Mouse (Mus musculus): ENCODE results near the gene Vps72. TPM values are rescaled to one million over a fixed set of nuclear protein-coding genes. Genes with fewer than 3 reads are reported as not detected.

The Vps72 gene
- polyA plus RNA-seq, 1 experiment from 2014 or later, result 242 TPM

GRCm38 (mm10) chr3:95135433-95136052, 24.7 kb downstream of the Vps72 start:
- Histone ChIP-seq H3K36me3 (replicated peaks) (peaks cover 21% of the 10 kb centered on the region), H3K9ac (no peak overlapping the region), H3K4me2 (peak overlapping the region; percentile 52), H3K27ac (no peak overlapping the region), H3K9me3 (no peaks in the 10 kb centered on the region), H3K27me3 (no peaks in the 10 kb centered on the region), H3K4me1 (peaks cover 16% of the 10 kb centered on the region), H3K4me3 (replicated peaks) (peak overlapping the region; percentile 23; the same call in 1 of the 2 replicates)
- 91% methylated on average over 7 of the region's 7 CpGs for WGBS
- ATAC-seq (ENCODE audit: low FRiP score), result no peak

GRCm38 (mm10) chr3:95136336-95136735, 25.5 kb downstream of the Vps72 start:
- no peak for ATAC-seq (ENCODE audit: low FRiP score)
- Histone ChIP-seq H3K4me1 (peaks cover 16% of the 10 kb centered on the region), H3K4me2 (no peak overlapping the region), H3K9ac (no peak overlapping the region), H3K27me3 (no peaks in the 10 kb centered on the region), H3K9me3 (no peaks in the 10 kb centered on the region), H3K36me3 (replicated peaks) (peaks cover 22% of the 10 kb centered on the region), H3K27ac (no peak overlapping the region), H3K4me3 (replicated peaks) (no peak overlapping the region)
- 96% methylated on average over 3 of the region's 3 CpGs for WGBS

GRCm38 (mm10) chr3:95139586-95140288, 28.9 kb downstream of the Vps72 start:
- no peaks in the 10 kb centered on the region for H3K27me3 ChIP-seq
- H3K4me3 ChIP-seq (replicated peaks), result no peak overlapping the region
- WGBS, result 73% methylated on average over 25 of the region's 25 CpGs
- peak overlapping the region; percentile 12; the same call in 1 of the 2 replicates for H3K9ac ChIP-seq
- no peak overlapping the region for H3K4me2 ChIP-seq
- ATAC-seq (ENCODE audit: low FRiP score), result no peak
- peaks cover 16% of the 10 kb centered on the region for H3K36me3 ChIP-seq (replicated peaks)
- H3K4me1 ChIP-seq, result peaks cover 10% of the 10 kb centered on the region
- no peaks in the 10 kb centered on the region for H3K9me3 ChIP-seq
- no peak overlapping the region for H3K27ac ChIP-seq

GRCm38 (mm10) chr3:95140289-95140595, 29.4 kb downstream of the Vps72 start:
- H3K9ac ChIP-seq, result peak overlapping the region; percentile 12; the same call in 1 of the 2 replicates
- H3K36me3 ChIP-seq (replicated peaks), result peaks cover 16% of the 10 kb centered on the region
- peaks cover 5% of the 10 kb centered on the region for H3K4me1 ChIP-seq
- no peaks in the 10 kb centered on the region for H3K27me3 ChIP-seq
- H3K4me2 ChIP-seq, result no peak overlapping the region
- H3K9me3 ChIP-seq, result no peaks in the 10 kb centered on the region
- no peak overlapping the region for H3K4me3 ChIP-seq (replicated peaks)
- H3K27ac ChIP-seq, result no peak overlapping the region
- no peak for ATAC-seq (ENCODE audit: low FRiP score)
- 66% methylated on average over 18 of the region's 18 CpGs for WGBS

- H3K9ac ChIP-seq, result no peak overlapping the region
- no peak overlapping the region for H3K27ac ChIP-seq
- H3K36me3 ChIP-seq (replicated peaks), result peaks cover 16% of the 10 kb centered on the region
- H3K4me3 ChIP-seq (replicated peaks), result no peak overlapping the region
- H3K4me1 ChIP-seq, result no peaks in the 10 kb centered on the region
- ATAC-seq (ENCODE audit: low FRiP score), result no peak
- H3K9me3 ChIP-seq, result no peaks in the 10 kb centered on the region
- WGBS, result 88% methylated on average over 6 of the region's 6 CpGs
- no peak overlapping the region for H3K4me2 ChIP-seq
- H3K27me3 ChIP-seq, result no peaks in the 10 kb centered on the region
Observed at GRCm38 (mm10) chr3:95140795-95141194, 30.0 kb downstream of the Vps72 start.

GRCm38 (mm10) chr3:95141474-95141873, 30.7 kb downstream of the Vps72 start:
- no peaks in the 10 kb centered on the region for H3K9me3 ChIP-seq
- H3K4me3 ChIP-seq (replicated peaks), result no peak overlapping the region
- no peak overlapping the region for H3K4me2 ChIP-seq
- H3K27ac ChIP-seq, result no peak overlapping the region
- H3K36me3 ChIP-seq (replicated peaks), result peaks cover 16% of the 10 kb centered on the region
- WGBS, result 94% methylated on average over 9 of the region's 9 CpGs
- H3K9ac ChIP-seq, result no peak overlapping the region
- H3K27me3 ChIP-seq, result no peaks in the 10 kb centered on the region
- ATAC-seq (ENCODE audit: low FRiP score), result no peak
- no peaks in the 10 kb centered on the region for H3K4me1 ChIP-seq

- Histone ChIP-seq H3K4me2 (no peak within 1 kb of the TSS), H3K9me3 (no peaks in the 10 kb centered on the region), H3K27ac (no peak within 1 kb of the TSS), H3K36me3 (replicated peaks) (peaks cover 16% of the 10 kb centered on the region), H3K27me3 (no peaks in the 10 kb centered on the region), H3K9ac (no peak within 1 kb of the TSS), H3K4me1 (no peaks in the 10 kb centered on the region), H3K4me3 (replicated peaks) (no peak within 1 kb of the TSS)
- 82% methylated on average over 10 of the region's 10 CpGs for WGBS
- peak; percentile 41; the same call in 1 of the 2 replicates for ATAC-seq (ENCODE audit: low FRiP score)
Observed at GRCm38 (mm10) chr3:95141952-95142616, 31.3 kb downstream of the Vps72 start, which contains the start of gene Tnfaip8l2. Tnfaip8l2 (minus strand) TSS chr3:95142360.

- Histone ChIP-seq H3K9me3 (no peaks in the 10 kb centered on the region), H3K36me3 (replicated peaks) (peaks cover 16% of the 10 kb centered on the region), H3K9ac (no peak overlapping the region), H3K4me3 (replicated peaks) (no peak overlapping the region), H3K4me1 (no peaks in the 10 kb centered on the region), H3K4me2 (no peak overlapping the region), H3K27ac (no peak overlapping the region), H3K27me3 (no peaks in the 10 kb centered on the region)
- WGBS, result 11% methylated on average over 5 of the region's 5 CpGs
- peak; percentile 82 for ATAC-seq (ENCODE audit: low FRiP score)
Observed at GRCm38 (mm10) chr3:95142617-95143011, 31.8 kb downstream of the Vps72 start.

- Histone ChIP-seq H3K4me1 (no peaks in the 10 kb centered on the region), H3K36me3 (replicated peaks) (no peaks in the 10 kb centered on the region), H3K9me3 (no peaks in the 10 kb centered on the region), H3K27ac (no peak overlapping the region), H3K27me3 (0 out of 2 replicates have a peak, but pooled peaks cover 3% of the 10 kb centered on the region), H3K9ac (no peak overlapping the region), H3K4me2 (no peak overlapping the region), H3K4me3 (replicated peaks) (no peak overlapping the region)
- 60% methylated on average over 3 of the region's 3 CpGs for WGBS
- ATAC-seq (ENCODE audit: low FRiP score), result no peak
Observed at GRCm38 (mm10) chr3:95147924-95148323, 37.1 kb downstream of the Vps72 start.

- Histone ChIP-seq H3K27ac (no peak overlapping the region), H3K27me3 (peaks cover 11% of the 10 kb centered on the region), H3K4me2 (no peak overlapping the region), H3K9ac (no peak overlapping the region), H3K4me1 (no peaks in the 10 kb centered on the region), H3K9me3 (peaks cover 4% of the 10 kb centered on the region; the same call in 1 of the 2 replicates), H3K4me3 (replicated peaks) (no peak overlapping the region), H3K36me3 (replicated peaks) (no peaks in the 10 kb centered on the region)
- ATAC-seq (ENCODE audit: low FRiP score), result no peak
- WGBS, result 59% methylated on average over 4 of the region's 4 CpGs
Observed at GRCm38 (mm10) chr3:95153874-95154273, 43.1 kb downstream of the Vps72 start.

- Histone ChIP-seq H3K27me3 (peaks cover 16% of the 10 kb centered on the region), H3K4me3 (replicated peaks) (peak overlapping the region; percentile 78), H3K9me3 (no peaks in the 10 kb centered on the region), H3K36me3 (replicated peaks) (peaks cover 4% of the 10 kb centered on the region; the same call in 1 of the 2 replicates), H3K4me2 (peak overlapping the region; percentile 72), H3K27ac (no peak overlapping the region), H3K9ac (peak overlapping the region; percentile 86), H3K4me1 (peaks cover 40% of the 10 kb centered on the region)
- ATAC-seq (ENCODE audit: low FRiP score), result no peak
- 16% methylated on average over 8 of the region's 8 CpGs for WGBS
Observed at GRCm38 (mm10) chr3:95159511-95159986, 48.7 kb downstream of the Vps72 start.
